Mouse (Mus musculus) adipocyte (in vitro differentiated cells): Measurements from ENCODE around the gene Cpxm2.

Experiments used
- DNase-seq: peaks from one replicate; pipeline ENCODE4 v3.0.0-alpha.2; 2016; ENCODE audit warnings: low spot score

Gene Cpxm2

DNA sequence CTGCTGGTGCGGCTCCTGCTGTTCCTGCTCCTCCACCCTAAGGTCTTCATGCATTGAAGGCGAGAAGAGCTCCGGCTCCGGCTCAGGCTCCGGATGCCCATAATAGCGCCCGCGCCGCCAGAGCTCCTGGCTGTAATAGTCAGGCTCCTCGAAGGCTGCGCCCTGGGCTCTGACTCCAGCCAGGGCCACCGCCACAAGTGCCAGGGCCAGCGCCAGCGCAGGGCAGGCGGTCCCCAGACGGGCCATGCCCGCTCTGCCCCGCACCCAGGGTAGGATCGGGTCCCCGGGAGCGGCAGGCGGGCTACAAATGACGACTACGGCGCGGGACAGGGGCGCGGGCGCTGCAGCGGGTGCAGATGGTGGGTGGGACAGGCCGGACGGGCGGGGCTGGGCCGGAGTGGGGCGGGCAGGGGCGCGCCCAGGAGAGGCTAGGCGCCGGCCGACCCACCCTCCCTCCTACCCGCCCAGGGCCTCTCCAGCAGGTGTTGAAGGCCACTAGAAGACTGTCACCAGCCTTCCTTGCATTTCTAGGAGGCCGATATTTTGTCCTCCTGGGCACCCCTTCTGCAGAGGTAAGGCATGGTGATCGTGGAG lies at the start of gene Cpxm2:
Gene Cpxm2, minus strand, starts transcription at position 372 of the 594 bp plus-strand sequence.
- DNase-seq, result no peak

DNA sequence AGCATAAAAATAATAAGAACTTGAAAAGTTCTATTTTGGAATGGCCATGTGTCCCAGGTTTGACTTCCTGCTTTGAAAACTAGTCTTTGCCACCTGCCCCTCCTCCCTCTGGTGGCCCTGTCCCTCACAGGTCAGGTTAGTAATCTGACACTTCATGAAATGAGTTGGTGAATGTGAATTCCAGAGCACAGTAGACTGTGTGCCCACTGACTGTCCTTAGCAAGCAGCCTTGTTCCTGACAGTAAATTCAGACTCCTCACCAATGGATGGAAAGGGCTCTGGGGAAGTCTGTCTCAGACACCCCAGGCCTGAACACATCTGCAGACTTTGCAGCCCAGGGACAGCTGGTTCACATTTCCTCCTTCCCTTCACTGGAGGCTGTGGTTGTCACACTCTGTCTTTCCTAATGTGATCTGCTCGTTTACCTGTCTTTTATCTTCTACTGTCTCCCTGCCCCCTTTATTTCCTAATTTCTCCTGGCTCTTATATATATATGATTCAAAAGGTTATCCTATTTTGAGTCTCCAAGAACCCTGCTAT lies 49.6 kb upstream of the Cpxm2 start:
- no peak for DNase-seq

DNA sequence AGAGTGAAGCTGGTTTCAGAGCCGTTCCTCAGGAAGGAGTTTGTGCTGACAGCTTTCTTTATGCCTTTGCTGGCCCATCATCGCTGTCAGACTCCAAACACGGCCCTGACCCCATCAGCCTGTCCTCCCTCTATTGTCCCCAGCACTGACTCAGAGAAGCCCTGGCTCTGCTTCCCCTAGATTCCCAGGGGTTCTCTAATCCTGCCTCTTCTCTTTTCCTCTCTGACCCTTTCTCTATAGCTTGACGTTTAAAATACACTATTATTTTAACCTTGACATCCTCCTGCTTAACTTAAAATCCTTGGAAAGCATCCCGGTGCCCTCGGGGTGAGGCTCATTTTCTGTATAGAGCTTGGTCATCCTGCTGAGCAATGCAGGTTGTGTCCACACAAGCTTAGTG lies 45.1 kb upstream of the Cpxm2 start:
- DNase-seq, result no peak

DNA sequence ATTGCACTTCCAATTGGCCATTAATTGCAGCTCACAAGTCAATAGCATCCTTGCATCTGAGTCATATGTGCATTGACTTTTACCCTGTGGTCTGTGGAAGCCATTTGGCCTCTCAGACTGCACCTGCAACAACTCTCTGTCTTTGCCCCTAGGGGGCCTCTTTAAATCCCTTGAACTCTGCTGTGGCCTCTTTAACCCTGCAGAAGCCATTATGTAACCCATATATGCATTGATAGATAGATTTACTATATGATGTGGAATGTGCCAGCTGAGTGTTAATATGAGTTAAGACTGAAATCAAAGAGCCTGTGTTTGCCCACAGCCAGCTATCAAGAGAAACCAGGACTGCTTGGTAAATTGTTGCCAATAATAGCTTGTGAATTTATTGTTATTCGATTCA lies 44.3 kb upstream of the Cpxm2 start:
- DNase-seq, result no peak

DNA sequence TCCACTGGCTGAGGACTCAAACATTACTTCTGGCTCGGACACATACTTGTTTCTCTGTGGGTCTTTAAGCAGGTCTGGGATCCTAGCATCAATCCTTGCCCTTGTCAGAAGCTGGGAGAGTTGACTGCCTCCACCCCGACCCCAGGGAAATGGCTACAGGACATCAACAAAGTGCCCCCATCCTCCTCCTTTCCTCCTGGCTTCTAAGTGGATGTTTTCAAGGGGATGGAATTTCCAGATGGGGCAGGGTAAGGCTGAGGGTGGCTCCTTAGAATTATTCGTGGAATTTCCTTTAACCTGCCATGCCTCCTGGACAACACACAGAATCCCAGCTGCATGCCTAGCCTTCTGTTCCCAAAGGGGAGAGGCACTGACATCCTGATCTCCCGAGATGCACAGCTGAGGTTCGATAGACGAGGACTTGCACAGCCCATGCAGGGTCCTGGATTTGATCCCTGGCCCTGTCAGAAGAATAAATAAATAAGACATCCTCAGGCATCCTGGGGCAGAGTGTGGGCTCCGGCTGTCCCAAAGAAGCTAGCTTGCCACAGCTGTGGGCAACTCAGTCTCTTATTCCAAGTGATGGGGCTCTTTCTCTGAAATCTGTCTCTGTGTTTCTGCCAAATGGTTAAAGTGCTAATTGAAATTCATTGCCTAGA lies 43.4 kb upstream of the Cpxm2 start:
- DNase-seq, result no peak

DNA sequence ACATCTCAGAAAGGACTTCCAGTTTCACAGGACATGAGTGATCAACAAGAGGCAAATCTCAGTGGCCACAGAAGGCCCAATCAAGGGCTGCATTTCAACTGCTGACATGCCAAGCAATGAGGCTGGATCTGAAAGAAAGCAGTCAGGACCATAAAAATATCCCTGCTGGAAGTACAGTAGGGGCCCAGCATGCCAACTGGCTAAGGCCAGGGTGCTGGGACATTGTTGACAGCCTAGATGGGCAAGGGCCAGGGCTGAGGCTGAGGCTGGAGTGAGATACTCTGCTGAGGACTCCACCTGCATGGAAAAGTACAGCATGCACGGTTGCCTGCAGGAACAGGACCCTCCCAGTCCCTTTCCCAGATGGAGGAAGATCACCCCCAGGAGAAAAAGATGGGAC lies 42.0 kb upstream of the Cpxm2 start:
- DNase-seq, result no peak

DNA sequence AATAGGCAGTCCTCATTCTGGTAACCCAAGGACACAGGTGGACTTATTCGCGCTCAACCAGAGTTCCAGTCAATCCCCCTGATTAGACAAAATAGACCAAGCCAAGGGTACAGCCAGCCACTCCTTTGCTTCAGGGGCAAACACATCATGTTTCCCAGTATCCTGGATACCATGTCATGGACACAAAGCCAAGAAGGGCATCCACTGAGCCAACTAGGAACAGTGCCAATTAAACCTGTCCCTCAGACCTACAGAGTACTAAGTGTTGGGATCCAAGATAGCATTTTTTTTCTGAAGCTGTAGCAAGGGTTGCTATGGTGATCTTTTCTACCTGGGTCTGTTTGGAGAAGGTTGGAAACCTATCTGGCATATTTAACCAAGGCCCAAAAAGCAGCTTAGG lies 39.1 kb upstream of the Cpxm2 start:
- no peak for DNase-seq

DNA sequence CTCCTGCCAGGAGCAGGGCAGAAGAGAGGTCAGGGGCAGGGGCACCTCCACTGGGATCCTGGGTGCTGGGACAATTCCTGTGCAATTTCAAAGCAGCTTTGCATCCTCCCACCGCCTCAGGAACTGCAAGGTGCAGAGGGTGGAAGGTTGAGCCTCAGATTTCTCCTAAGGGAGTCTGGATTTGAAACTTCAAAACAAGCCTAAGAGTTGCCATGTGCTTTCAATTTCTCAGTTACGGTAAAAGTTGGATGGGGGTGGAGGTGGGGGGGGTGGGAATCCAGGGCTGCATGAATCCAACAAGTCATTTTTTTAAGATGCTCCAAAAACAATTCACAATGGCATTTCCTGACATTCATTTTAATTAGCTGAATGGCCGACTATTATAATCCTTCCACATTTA lies 32.9 kb upstream of the Cpxm2 start:
- no peak for DNase-seq

DNA sequence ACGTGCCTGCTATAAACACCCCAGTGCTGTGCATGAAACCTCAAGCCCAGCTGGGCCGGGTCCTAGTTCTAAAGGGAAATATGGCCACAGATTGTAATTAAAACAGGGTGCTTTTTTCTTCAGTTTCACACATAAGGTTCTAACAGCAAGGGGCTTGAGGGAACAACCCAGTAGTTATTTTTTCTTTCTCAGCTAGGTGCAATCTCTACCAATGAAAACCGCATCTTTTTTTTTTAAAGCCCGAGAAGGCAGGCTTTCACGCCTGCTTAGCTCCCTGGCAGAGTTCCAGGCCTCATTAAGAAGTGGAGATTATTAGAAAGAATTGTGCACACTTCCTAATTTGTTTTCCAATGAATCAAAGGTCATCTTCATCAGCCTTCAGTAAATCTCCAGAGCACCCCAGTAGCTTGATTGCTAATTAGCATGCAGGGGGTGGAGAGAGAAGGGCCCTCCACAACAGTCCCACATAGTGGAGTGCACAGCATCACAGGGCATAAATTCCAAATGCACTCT lies 29.4 kb upstream of the Cpxm2 start:
- DNase-seq, result no peak

DNA sequence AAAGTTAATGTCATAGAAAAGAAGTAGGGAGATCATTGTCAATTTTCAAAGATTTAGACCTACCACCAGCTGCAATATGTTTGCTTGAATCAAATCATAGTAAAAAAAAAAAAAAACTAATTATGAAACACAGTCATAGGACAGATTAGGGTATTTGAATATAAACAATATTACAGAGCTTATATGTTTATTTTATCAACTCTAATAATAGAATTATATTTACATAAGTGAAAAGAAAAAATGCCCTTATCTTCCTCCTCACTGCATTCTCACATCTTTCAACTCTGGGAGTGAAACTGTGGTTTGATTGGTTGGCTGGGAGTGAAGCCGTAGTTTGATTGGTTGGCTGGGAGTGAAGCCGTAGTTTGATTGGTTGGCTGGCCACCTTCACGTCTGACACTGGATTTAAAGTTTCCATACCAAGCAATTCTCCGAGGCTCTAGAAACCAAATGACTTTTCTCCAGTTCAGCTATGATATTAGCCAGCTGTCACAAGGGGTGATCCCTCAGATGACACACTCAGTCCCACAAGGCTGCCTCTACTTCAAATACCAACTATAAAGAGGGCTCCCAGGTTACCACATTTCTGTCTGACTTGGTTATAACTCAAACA lies 27.2 kb upstream of the Cpxm2 start:
- DNase-seq, result no peak

DNA sequence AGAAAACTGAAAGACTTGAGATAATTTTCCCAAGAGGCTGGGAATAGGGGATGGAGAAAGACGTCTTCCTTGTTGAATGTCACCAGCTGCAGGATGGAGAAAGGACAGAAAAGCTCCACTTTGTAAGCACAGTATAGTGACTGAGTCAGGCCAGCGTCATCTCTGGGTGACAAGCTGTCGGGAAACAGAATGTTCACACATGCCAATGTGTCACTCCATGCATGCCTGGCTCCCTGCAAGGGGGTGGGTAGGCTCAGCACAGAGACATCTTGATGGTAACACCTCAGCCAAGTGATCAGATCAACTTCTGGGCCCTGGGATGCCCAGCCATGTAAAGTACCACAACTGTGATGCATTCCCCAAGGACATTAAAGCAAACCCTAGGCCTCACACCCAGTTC lies 26.5 kb upstream of the Cpxm2 start:
- no peak for DNase-seq

DNA sequence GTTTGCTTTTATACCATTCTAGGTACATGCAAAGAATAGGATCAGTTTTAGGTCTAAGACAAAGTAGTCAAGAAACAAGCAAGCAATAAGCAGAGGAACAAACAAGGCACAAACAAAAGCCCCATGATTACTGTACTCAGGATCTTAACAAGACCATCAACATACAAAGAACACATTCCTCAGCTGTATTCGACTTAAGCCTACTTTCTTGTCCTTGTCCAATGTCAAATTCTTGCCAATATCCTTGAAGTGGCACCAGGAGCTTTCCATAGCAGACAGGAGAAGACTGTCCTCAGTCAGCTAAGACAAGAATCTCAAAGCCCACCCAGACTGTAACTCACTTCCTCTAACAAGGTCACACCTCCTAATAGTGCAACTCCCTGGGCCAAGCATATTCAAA lies 24.5 kb upstream of the Cpxm2 start:
- DNase-seq, result no peak

DNA sequence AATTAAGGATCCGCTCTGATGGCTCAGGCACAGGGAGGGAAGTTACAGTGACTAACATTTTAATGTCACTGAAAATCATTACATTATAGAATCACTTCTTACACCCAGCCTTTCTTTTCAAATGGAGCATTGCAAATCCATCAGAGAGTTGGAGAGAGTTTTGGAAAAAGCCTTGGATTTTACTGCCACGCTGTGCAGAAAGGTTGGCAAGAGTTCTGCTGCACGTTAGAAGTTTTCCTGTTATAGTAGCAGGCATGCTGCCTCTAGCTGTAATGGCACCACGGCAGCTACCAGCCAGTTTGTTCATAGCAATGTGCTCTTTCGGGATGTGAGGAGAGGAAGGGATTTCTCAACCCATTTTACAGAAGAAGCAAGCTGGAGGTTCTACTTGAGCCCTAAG lies 20.2 kb upstream of the Cpxm2 start:
- DNase-seq, result no peak

DNA sequence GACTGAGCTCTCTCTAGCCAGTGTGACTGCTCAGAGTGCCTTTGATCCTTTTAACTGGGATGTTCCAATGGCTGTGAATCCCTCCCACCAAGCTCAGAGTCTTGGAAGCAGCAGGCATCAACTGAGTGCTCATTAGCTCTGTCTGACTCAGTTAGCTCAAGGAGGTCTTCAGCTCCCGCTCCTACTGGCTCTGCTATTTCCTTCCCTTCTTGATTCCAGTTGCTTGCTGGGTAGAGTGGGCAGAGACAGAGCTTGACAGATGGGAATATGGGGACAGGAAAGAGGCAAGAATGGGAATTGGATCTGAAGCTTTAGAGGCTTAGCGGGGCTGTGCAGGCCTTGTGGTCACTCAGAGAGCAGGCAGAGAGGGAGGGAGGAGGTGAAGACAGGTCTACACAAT lies 19.8 kb upstream of the Cpxm2 start:
- no peak for DNase-seq

DNA sequence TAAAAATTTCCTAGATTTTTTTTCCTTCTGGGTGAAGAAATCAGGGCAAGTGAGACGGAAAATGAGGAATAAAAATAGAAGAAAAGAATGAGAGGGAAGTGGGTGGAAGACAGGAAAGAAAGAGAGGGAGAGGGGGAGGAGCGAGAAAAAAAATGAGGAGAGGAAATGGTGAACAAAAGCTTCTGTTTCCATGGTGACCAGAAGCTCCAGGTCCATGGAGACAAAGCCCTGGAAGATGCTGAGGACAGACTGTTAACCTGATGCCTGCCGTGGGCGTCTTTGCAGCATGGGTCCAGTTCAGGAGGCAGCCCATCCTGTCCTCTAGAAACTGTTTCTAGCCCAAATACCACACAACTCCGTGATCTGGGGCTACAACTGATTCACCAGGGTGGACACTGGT lies 17.7 kb upstream of the Cpxm2 start:
- no peak for DNase-seq

DNA sequence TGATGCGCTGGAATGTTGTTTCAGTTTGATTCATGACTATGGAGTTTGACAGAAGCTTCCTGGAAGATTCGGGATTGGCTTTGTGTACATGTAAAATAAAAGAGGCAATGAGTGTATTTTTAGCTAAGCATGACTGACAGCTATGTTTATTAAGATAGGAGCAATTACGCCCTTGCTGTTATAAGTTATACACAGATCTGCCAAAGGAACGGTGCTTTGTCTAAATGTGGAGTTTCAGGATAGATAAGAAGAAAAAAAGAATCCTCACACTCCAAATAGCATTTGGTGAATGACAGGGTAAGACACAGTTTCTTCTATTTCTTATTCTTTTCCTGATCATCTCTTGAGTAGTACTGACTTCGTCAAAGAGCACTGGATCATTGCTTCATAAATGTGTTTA lies 17.2 kb upstream of the Cpxm2 start:
- no peak for DNase-seq

DNA sequence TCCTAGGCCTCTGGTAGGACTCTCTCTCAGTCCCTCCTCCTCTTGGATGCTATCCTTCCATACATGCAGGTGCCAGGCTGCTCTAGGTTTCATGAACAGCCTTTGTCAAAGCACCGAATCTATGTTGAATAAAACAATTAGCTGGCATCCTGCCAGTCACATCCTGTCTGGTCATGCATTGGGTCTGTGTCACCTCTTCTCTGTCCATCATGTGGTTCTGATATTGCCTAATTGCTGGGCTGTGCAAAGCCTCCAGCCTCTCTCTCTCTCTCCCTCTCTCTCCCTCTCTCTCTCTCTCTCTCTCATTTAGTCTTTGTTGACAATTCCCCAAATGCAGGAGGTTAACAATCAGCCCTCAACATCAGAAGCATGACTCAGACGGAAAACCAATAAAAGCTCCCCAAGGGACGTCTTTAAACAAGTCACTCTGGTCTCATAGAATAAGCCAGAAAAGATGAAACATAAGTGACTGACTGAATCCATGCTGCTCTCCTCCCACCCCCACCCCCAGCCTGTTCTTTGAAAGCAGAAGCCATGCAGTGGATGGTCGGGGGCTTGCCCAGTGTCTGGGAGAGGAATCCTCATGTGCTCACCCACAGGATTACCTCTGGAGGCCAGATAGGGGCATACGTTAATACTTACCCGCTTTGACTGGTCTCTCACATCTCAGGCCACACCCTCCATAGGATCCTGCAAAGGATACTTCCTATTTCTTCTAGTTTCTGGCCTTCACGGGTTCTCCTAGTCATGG lies 15.1 kb upstream of the Cpxm2 start:
- DNase-seq, result no peak

DNA sequence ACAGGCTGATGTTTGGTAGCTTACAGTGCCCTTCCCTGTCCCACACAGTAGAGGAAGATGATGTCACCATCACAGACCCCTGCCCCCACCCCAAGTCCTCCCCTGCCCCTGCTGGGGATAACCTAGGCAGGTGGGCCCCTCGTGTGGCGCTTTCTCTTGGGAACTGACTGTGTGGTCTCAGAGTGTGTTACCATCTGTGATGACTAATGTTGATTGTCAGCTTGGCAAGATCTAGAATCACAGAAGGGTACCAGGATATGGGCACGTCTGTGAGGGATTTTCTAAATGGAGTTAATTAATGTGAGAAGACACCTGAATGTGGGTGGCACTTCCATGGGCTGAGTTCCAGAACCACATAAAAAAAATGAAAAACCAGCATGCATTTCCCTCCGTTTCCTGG lies 12.7 kb upstream of the Cpxm2 start:
- no peak for DNase-seq

DNA sequence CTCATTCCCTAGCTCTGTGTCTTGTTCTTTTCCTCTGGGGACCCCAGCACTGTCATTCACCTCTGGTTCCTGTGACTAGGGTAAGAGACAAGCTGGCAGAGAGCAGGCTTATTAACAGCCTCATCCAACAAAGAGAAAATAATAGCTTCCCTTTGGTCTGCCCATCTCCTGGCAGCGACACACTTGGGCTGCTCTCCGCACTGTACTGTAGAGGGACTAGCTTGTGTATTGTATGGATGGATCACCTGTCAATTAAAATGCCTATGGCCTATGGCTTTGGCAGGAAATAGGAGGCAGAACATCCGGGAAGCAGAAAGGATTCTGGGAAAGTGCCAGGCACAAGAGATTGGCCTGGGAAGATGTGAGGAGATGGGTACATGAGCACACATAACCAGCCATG lies 7.7 kb upstream of the Cpxm2 start:
- no peak for DNase-seq

DNA sequence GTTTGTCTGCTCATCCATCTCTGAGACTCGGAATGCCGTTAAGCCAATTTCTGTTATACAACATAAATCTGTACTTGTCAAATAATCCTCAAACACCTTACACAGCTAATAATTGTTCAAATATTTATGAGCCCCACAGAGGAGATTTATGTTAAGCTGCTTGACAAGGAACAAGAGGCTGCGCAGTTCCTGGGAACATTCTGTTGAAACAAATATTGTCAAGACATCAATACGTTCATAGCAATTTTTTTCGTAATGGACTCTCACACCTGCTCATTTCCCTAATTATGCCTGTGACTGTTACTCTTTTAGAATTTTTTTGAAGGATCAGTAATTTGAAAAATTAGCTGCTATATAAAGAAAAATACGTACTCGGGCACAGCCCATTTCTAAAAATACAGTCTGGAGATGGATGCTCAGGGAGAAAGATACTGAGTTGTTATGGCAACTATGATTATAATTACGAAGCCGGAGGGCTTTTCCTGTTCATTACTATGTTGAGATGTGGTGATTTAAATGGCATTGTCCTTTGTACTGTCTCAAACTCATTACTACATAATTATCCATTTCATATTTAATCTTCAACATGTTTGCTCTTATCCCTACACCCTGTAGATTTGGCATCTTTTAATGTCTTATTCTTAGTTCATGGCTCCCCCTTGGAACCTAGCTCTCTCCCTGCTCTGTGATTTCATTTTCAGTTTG lies 3.9 kb upstream of the Cpxm2 start:
- DNase-seq, result no peak

DNA sequence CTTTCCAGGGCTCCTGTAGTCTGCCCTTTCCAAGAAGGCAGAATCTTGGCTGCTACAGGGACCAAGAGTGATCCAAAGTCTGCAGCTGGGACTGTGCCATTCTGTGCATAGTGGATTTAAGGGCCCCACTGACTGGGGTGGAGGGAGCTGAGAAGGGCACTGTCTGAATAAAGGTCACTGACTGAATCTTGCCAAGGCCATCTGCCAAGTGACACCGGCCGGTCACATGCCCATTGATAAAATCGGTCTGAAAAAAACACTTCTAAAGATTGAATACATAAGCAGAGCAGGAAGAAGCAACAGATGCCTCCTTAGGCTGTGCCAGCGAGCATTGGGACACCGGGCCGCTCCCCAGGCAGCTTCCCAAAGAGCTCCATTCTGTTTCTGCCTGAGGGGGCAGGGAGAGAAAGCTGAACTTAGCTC lies 803 bp downstream of the Cpxm2 start:
- no peak for DNase-seq

DNA sequence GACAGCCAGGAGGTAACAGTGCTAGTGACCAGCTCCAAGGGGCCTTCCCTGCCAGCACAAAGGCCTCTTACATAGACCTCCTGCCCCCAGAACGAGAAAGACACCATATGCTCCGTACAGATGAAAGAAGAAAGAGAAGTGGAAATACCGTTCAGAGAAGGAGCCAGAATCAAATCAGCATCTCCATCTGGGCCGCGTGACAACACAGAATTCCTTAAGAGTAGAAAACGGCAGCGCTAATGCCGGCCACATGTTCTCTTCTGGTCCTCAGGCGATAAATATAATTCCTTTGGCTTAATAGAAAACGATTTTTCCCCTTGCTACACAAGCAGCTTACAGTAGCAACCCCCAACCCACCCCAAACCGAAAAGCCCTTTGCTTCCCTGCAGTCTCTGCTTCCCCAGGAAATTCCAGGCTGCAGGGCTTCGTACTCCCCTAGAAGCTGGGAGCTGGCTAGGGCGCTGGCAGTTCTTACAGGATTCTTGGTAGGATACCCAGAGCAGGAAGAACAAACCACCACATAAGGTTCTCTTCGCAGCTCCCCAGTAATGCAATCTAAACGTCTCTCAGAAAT lies 9.2 kb downstream of the Cpxm2 start:
- DNase-seq, result no peak
